In genomic region chr9:110947261-110947661, GRCm38 (mm10) we compare ENCODE assay signal across 18 mouse cellular contexts. TPM values are rescaled to one million over a fixed set of nuclear protein-coding genes. Genes with fewer than 3 reads are reported as not detected.
DNase-seq lines count a peak whose midpoint lies in the region; ATAC-seq and TF ChIP-seq lines count a peak whose summit lies in the region.
"Had no signal": no experiment of that assay in that cellular context is flagged by ENCODE, and none has a peak within 500 bp of the region (broad histone marks: within the 10 kb centered on the region; RNA-seq: fewer than 3 reads in every experiment).

No protein-coding gene starts in this region.

- H3K9ac ChIP-seq in hindbrain, embryonic 12.5 days = no peak overlapping the region
- no peak overlapping the region for H3K9ac ChIP-seq in hindbrain, embryonic 13.5 days
- H3K9ac ChIP-seq in forebrain, embryonic 13.5 days = no peak overlapping the region
- H3K9ac ChIP-seq: embryonic facial prominence, embryonic 13.5 days; liver, embryonic 12.5 days had no signal

- no peak overlapping the region for H3K27ac ChIP-seq in hindbrain, embryonic 12.5 days
- H3K27ac ChIP-seq in hindbrain, embryonic 13.5 days = no peak overlapping the region
- no peak overlapping the region for H3K27ac ChIP-seq in forebrain, embryonic 13.5 days
- H3K27ac ChIP-seq: embryonic facial prominence, embryonic 13.5 days; layer of hippocampus, adult 2 months; liver, embryonic 12.5 days had no signal

- peaks cover 12% of the 10 kb centered on the region; the same call in 1 of the 2 replicates for H3K4me1 ChIP-seq in hindbrain, embryonic 12.5 days
- peaks cover 19% of the 10 kb centered on the region for H3K4me1 ChIP-seq in hindbrain, embryonic 13.5 days (replicated peaks)
- peaks cover 36% of the 10 kb centered on the region for H3K4me1 ChIP-seq in E14TG2a.4 (replicated peaks; ENCODE audit: low read depth, low read length)
- H3K4me1 ChIP-seq in forebrain, embryonic 13.5 days = peaks cover 16% of the 10 kb centered on the region; the same call in 1 of the 2 replicates

- no peak for TF ChIP-seq CTCF in E14TG2a.4 (conservative IDR thresholded peaks at IDR 0.05; ENCODE audit: low read length)

- no peaks in the 10 kb centered on the region for H3K36me3 ChIP-seq in hindbrain, embryonic 12.5 days
- H3K36me3 ChIP-seq in hindbrain, embryonic 13.5 days = no peaks in the 10 kb centered on the region
- H3K36me3 ChIP-seq in E14TG2a.4 (ENCODE audit: insufficient read depth, low read length) = peaks cover 25% of the 10 kb centered on the region
- no peaks in the 10 kb centered on the region for H3K36me3 ChIP-seq in forebrain, embryonic 13.5 days (ENCODE audit: poor library complexity, severe bottlenecking)
- H3K36me3 ChIP-seq: embryonic facial prominence, embryonic 13.5 days; liver, embryonic 12.5 days had no signal

- no peak overlapping the region for H3K4me3 ChIP-seq in hindbrain, embryonic 12.5 days
- H3K4me3 ChIP-seq in hindbrain, embryonic 13.5 days = no peak overlapping the region
- peak overlapping the region; percentile 87 for H3K4me3 ChIP-seq in E14TG2a.4 (replicated peaks; ENCODE audit: low read length)
- H3K4me3 ChIP-seq in forebrain, embryonic 13.5 days = no peak overlapping the region
- H3K4me3 ChIP-seq: embryonic facial prominence, embryonic 13.5 days; layer of hippocampus, adult 2 months; liver, embryonic 12.5 days; megakaryocyte, embryonic 14.5 days had no signal

- H3K9me3 ChIP-seq in hindbrain, embryonic 12.5 days (replicated peaks) = no peaks in the 10 kb centered on the region; the same call in 1 of the 2 replicates
- H3K9me3 ChIP-seq in hindbrain, embryonic 13.5 days = no peaks in the 10 kb centered on the region
- no peaks in the 10 kb centered on the region for H3K9me3 ChIP-seq in E14TG2a.4 (ENCODE audit: low read length)
- no peaks in the 10 kb centered on the region for H3K9me3 ChIP-seq in forebrain, embryonic 13.5 days (replicated peaks)
- H3K9me3 ChIP-seq: embryonic facial prominence, embryonic 13.5 days; liver, embryonic 12.5 days had no signal

- peak overlapping the region; percentile 3; the same call in 1 of the 2 replicates for H3K4me2 ChIP-seq in hindbrain, embryonic 12.5 days (replicated peaks)
- no peak overlapping the region for H3K4me2 ChIP-seq in hindbrain, embryonic 13.5 days
- peak overlapping the region; percentile 26 for H3K4me2 ChIP-seq in forebrain, embryonic 13.5 days
- H3K4me2 ChIP-seq: liver, embryonic 12.5 days had no signal

- ATAC-seq in hindbrain, embryonic 12.5 days (ENCODE audit: low FRiP score) = no peak
- no peak for ATAC-seq in hindbrain, embryonic 13.5 days (ENCODE audit: low FRiP score)
- no peak for ATAC-seq in forebrain, embryonic 13.5 days
- no peak for ATAC-seq in activated CD4-positive, CD25-positive, alpha-beta regulatory T cell, adult 4 months
- ATAC-seq: liver, embryonic 12.5 days; lung, postnatal 0 days had no signal

- peak; percentile 57 for DNase-seq in embryo, embryonic 10.5 days (ENCODE audit: low spot score)
- no peak for DNase-seq in embryo, embryonic 11 days
- DNase-seq in urinary bladder, adult 2 months (ENCODE audit: low spot score) = no peak
- DNase-seq: gastrocnemius, postnatal 10 days had no signal

- H3K27me3 ChIP-seq in hindbrain, embryonic 12.5 days = peaks cover 61% of the 10 kb centered on the region
- peaks cover 62% of the 10 kb centered on the region for H3K27me3 ChIP-seq in hindbrain, embryonic 13.5 days
- H3K27me3 ChIP-seq in E14TG2a.4 (ENCODE audit: insufficient read depth, low read length) = no peaks in the 10 kb centered on the region
- H3K27me3 ChIP-seq in forebrain, embryonic 13.5 days = peaks cover 46% of the 10 kb centered on the region
- H3K27me3 ChIP-seq: CH12.LX had no signal

- 4% methylated on average over 6 of the region's 6 CpGs for WGBS in hindbrain, embryonic 12.5 days
- WGBS in hindbrain, embryonic 13.5 days = 4% methylated on average over 6 of the region's 6 CpGs
- WGBS in forebrain, embryonic 13.5 days = 4% methylated on average over 6 of the region's 6 CpGs

RNA-seq across cellular contexts. Expression of gene Tdgf1, which starts 1.3 kb away (rescaled TPM):
- polyA plus RNA-seq in hindbrain, embryonic 12.5 days (2016; fragmentation: Nextera tagmentation; extraction: Ambion mirVana) = not detected in 2 replicates
- 0.18 and 0.19 TPM in 2 replicates for polyA plus RNA-seq in hindbrain, embryonic 13.5 days (2015; fragmentation: Nextera tagmentation; extraction: Ambion mirVana)
- polyA plus RNA-seq in forebrain, embryonic 13.5 days (2015; fragmentation: Nextera tagmentation; extraction: Ambion mirVana) = not detected in 2 replicates
- 1 to 10 TPM; 2.2 TPM for polyA plus RNA-seq in activated CD4-positive, CD25-positive, alpha-beta regulatory T cell, adult 4 months (2017; shearing (Covaris generic))
- polyA plus RNA-seq in urinary bladder, adult 2 months (2012; rRNA removed) = not detected in 2 replicates
- polyA plus RNA-seq: heart, embryonic 14.5 days; kidney, embryonic 16.5 days; liver, embryonic 12.5 days had no signal

RNA-seq across cellular contexts. Expression of gene Lrrc2, which starts 4.1 kb away (rescaled TPM):
- 0.09 and 0.12 TPM in 2 replicates for polyA plus RNA-seq in hindbrain, embryonic 12.5 days (2016; fragmentation: Nextera tagmentation; extraction: Ambion mirVana)
- polyA plus RNA-seq in hindbrain, embryonic 13.5 days (2015; fragmentation: Nextera tagmentation; extraction: Ambion mirVana) = 0.56 and 0.96 TPM in 2 replicates
- 0.13 and 0.34 TPM in 2 replicates for polyA plus RNA-seq in forebrain, embryonic 13.5 days (2015; fragmentation: Nextera tagmentation; extraction: Ambion mirVana)
- polyA plus RNA-seq in activated CD4-positive, CD25-positive, alpha-beta regulatory T cell, adult 4 months (2017; shearing (Covaris generic)) = under 1 TPM; 0.13 to 0.58 TPM
- polyA plus RNA-seq in urinary bladder, adult 2 months (2012; rRNA removed) = 0.06 TPM in 2 replicates

RNA-seq across cellular contexts. Expression of gene Fam240a, which starts 30.6 kb away (rescaled TPM):
- polyA plus RNA-seq in hindbrain, embryonic 12.5 days (2016; fragmentation: Nextera tagmentation; extraction: Ambion mirVana) = not detected in 2 replicates
- polyA plus RNA-seq in hindbrain, embryonic 13.5 days (2015; fragmentation: Nextera tagmentation; extraction: Ambion mirVana) = not detected in 2 replicates
- not detected in 2 replicates for polyA plus RNA-seq in forebrain, embryonic 13.5 days (2015; fragmentation: Nextera tagmentation; extraction: Ambion mirVana)
- under 1 TPM in 1 of 2 experiments, not detected in 1; 0.95 TPM for polyA plus RNA-seq in activated CD4-positive, CD25-positive, alpha-beta regulatory T cell, adult 4 months (2017; shearing (Covaris generic))
- not detected in 2 replicates for polyA plus RNA-seq in urinary bladder, adult 2 months (2012; rRNA removed)
- polyA plus RNA-seq: embryonic facial prominence, embryonic 13.5 days; heart, embryonic 14.5 days; kidney, embryonic 16.5 days; liver, embryonic 12.5 days; lung, postnatal 0 days; neural tube, embryonic 14.5 days had no signal

RNA-seq across cellular contexts. Expression of gene Rtp3, which starts 43.1 kb away (rescaled TPM):
- polyA plus RNA-seq in hindbrain, embryonic 12.5 days (2016; fragmentation: Nextera tagmentation; extraction: Ambion mirVana) = not detected in 2 replicates
- not detected in 2 replicates for polyA plus RNA-seq in hindbrain, embryonic 13.5 days (2015; fragmentation: Nextera tagmentation; extraction: Ambion mirVana)
- polyA plus RNA-seq in forebrain, embryonic 13.5 days (2015; fragmentation: Nextera tagmentation; extraction: Ambion mirVana) = not detected in 2 replicates
- not detected for polyA plus RNA-seq in activated CD4-positive, CD25-positive, alpha-beta regulatory T cell, adult 4 months (2017; shearing (Covaris generic))
- polyA plus RNA-seq in urinary bladder, adult 2 months (2012; rRNA removed) = 0.83 and 0.96 TPM in 2 replicates
- polyA plus RNA-seq: heart, embryonic 14.5 days; neural tube, embryonic 14.5 days had no signal
